Comparison of ENCODE assay signal across 8 mouse cellular contexts in the genomic region with DNA sequence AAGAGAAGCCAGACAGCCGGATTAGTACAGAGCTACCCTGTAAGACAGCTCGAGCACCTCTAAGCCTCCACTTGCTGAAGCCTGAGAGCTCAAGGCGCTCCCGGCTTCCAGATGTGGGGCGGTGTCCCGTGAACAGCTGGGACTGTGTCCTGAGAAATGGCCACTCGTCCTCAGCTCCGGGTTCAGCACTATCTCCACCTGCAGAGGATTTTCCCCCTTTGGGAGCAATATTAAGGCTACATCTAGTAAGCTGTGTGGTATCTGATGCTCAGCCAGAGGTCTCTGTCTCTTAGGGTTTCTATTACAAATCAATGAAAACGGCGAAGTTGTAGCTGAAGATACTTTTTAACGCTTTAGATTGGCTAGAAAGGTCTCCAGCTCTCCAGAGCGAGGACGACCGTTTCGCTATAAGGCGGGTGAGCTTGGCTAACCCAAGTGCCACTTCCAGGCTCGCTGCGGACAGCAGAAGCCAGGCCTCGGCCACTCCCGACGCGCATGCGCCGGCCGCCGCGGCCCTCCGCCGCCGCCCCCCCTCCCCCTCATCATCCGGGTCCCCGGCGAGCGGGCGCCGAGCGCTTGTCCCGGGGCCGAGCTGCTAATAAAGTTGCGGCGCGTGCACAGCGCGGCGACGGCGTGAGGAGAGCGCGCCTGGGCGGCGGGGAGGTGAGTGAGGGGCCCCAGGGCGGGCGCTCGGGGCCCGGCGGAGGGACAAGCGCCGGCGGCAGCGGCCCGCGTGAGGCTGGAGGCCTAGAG. TPM values are rescaled to one million over a fixed set of nuclear protein-coding genes. Genes with fewer than 3 reads are reported as not detected.
A peak's percentile ranks its signal among the peaks of the same experiment; 100 is the strongest.
DNase-seq lines count a peak whose midpoint lies in the region; ATAC-seq and TF ChIP-seq lines count a peak whose summit lies in the region.

A gene (plus strand): TSS at position 542 of the 753 bp plus-strand sequence.

- peak within 1 kb of the TSS; percentile 69 for H3K4me2 ChIP-seq in lung, postnatal 0 days (replicated peaks; ENCODE audit: low read depth, low read length)

- no peaks in the 10 kb centered on the region for H3K27me3 ChIP-seq in lung, postnatal 0 days (replicated peaks; ENCODE audit: insufficient read depth, low read length)

- H3K9me3 ChIP-seq in lung, postnatal 0 days (ENCODE audit: low read length), result no peaks in the 10 kb centered on the region

- TF ChIP-seq EP300 in lung, postnatal 0 days (IDR thresholded peaks at IDR 0.05), result no peak

- 5% methylated on average over 38 of the region's 62 CpGs for WGBS in lung, postnatal 0 days

- peak within 1 kb of the TSS; percentile 75 for H3K4me3 ChIP-seq in lung, postnatal 0 days (ENCODE audit: low read depth, low read length)

- peaks cover 18% of the 10 kb centered on the region; the same call in 1 of the 2 replicates for H3K4me1 ChIP-seq in lung, postnatal 0 days (ENCODE audit: insufficient read depth, low read depth, low read length)

- peak; percentile 76 for ATAC-seq in frontal cortex, adult (ENCODE audit: low TSS enrichment)
- peak; percentile 22 to 51; a peak in 2 of 4 replicates for ATAC-seq in hematopoietic stem cell, adult 5-6 weeks (replicated peaks in 1 of 2; ENCODE audit: insufficient read depth in 1 of 2, low FRiP score in 2 of 2, low TSS enrichment in 1 of 2, low read depth in 1 of 2, poor library complexity in 2 of 2, severe bottlenecking in 2 of 2)
- peak; percentile 91 for ATAC-seq in lung, postnatal 0 days

- TF ChIP-seq CTCF in lung, postnatal 0 days (IDR thresholded peaks at IDR 0.05), result no peak

- DNase-seq in MEL-GATA-1-ER (ENCODE audit: extremely low read depth, low read depth), result peak; percentile 61
- DNase-seq in cerebellum, adult 18-20 months, result peak; percentile 84 to 92
- DNase-seq in layer of hippocampus, postnatal 10 days (ENCODE audit: low spot score in 2 of 2), result peak; percentile 84 to 90
- peak; percentile 95 for DNase-seq in lung, postnatal 0 days (ENCODE audit: low spot score)
- peak; percentile 82 for DNase-seq in ovary, postnatal 10 days (ENCODE audit: low spot score)
- peak; percentile 54 to 68 for DNase-seq in thymus, postnatal 10 days (ENCODE audit: low spot score in 2 of 2)

- H3K36me3 ChIP-seq in lung, postnatal 0 days (ENCODE audit: insufficient read depth, low read length), result peaks cover 6% of the 10 kb centered on the region; the same call in 1 of the 2 replicates

- H3K9ac ChIP-seq in lung, postnatal 0 days (replicated peaks; ENCODE audit: low read depth), result peak within 1 kb of the TSS; percentile 86

- peak within 1 kb of the TSS; percentile 100 for H3K27ac ChIP-seq in lung, postnatal 0 days (ENCODE audit: low read length)

RNA-seq across cellular contexts. Expression of the gene that starts here (rescaled TPM):
- 40.5 and 50.3 TPM in 2 replicates for total RNA-seq in hematopoietic stem cell, adult 5-6 weeks (2017)
- total RNA-seq in layer of hippocampus, postnatal 10 days (2021), result 10 to 100 TPM; 29.0 to 32.8 TPM
- 16.6 and 16.9 TPM in 2 replicates for polyA plus RNA-seq in lung, postnatal 0 days (2015; fragmentation: Nextera tagmentation; extraction: Ambion mirVana)

Comparison
In these comparisons a context has a peak if more than half of its experiments do, and no peak if none do; other contexts are left out.
1. Peak in every context shown above with its lines: DNase-seq, ATAC-seq, H3K4me3 ChIP-seq and H3K27ac ChIP-seq.
2. ATAC-seq: peak in every context shown above with its lines; median percentile 91 in lung, postnatal 0 days; 76 in frontal cortex, adult; 36 in hematopoietic stem cell, adult 5-6 weeks.